In genomic region chr14:60712289-60712830, GRCm38 (mm10) we compare ENCODE assay signal across 27 mouse cellular contexts. TPM values are rescaled to one million over a fixed set of nuclear protein-coding genes. Genes with fewer than 3 reads are reported as not detected.
DNase-seq lines count a peak whose midpoint lies in the region; ATAC-seq lines count a peak whose summit lies in the region.
"Had no signal": no experiment of that assay in that cellular context is flagged by ENCODE, and none has a peak within 500 bp of the region (broad histone marks: within the 10 kb centered on the region; RNA-seq: fewer than 3 reads in every experiment).

No protein-coding gene starts in this region.

- WGBS in intestine, embryonic 15.5 days = 88% methylated on average over 11 of the region's 11 CpGs
- WGBS in embryonic facial prominence, embryonic 10.5 days = 92% methylated on average over 11 of the region's 11 CpGs
- WGBS in forebrain, embryonic 12.5 days = 90% methylated on average over 11 of the region's 11 CpGs

- no peaks in the 10 kb centered on the region for H3K27me3 ChIP-seq in intestine, embryonic 15.5 days (replicated peaks)
- no peaks in the 10 kb centered on the region for H3K27me3 ChIP-seq in embryonic facial prominence, embryonic 10.5 days (replicated peaks; ENCODE audit: low read depth, poor library complexity, severe bottlenecking)
- no peaks in the 10 kb centered on the region for H3K27me3 ChIP-seq in forebrain, embryonic 12.5 days
- H3K27me3 ChIP-seq: embryonic facial prominence, embryonic 12.5 days; forebrain, embryonic 15.5 days; heart, embryonic 13.5 days; limb, embryonic 15.5 days; liver, embryonic 13.5 days; neural tube, embryonic 12.5 days had no signal

- H3K9me3 ChIP-seq in intestine, embryonic 15.5 days = no peaks in the 10 kb centered on the region
- H3K9me3 ChIP-seq in embryonic facial prominence, embryonic 10.5 days = no peaks in the 10 kb centered on the region
- no peaks in the 10 kb centered on the region for H3K9me3 ChIP-seq in forebrain, embryonic 12.5 days
- H3K9me3 ChIP-seq: embryonic facial prominence, embryonic 12.5 days; forebrain, embryonic 15.5 days; heart, embryonic 13.5 days; limb, embryonic 10.5 days; limb, embryonic 15.5 days; liver, embryonic 13.5 days; neural tube, embryonic 12.5 days had no signal

- no peak overlapping the region for H3K4me3 ChIP-seq in intestine, embryonic 15.5 days (replicated peaks)
- H3K4me3 ChIP-seq in embryonic facial prominence, embryonic 10.5 days = no peak overlapping the region
- no peak overlapping the region for H3K4me3 ChIP-seq in forebrain, embryonic 12.5 days (replicated peaks)
- H3K4me3 ChIP-seq: embryonic facial prominence, embryonic 12.5 days; forebrain, embryonic 15.5 days; heart, adult 2 months; heart, embryonic 13.5 days; left cerebral cortex, adult 2 months; limb, embryonic 10.5 days; limb, embryonic 15.5 days; liver, embryonic 13.5 days; neural tube, embryonic 12.5 days had no signal

- peak; percentile 46 for DNase-seq in 416B (ENCODE audit: low read depth)
- DNase-seq in CD4-positive, CD25-positive, alpha-beta regulatory T cell, adult 2 months (ENCODE audit: low read depth, low spot score) = peak; percentile 59
- DNase-seq in monocyte, adult 2 months (ENCODE audit: low read depth in 1 of 2, low spot score in 2 of 2) = peak; percentile 22 to 24
- DNase-seq in layer of hippocampus, adult 11-12 months (ENCODE audit: low spot score) = no peak
- no peak for DNase-seq in embryonic facial prominence, embryonic 10.5 days (ENCODE audit: low spot score)
- DNase-seq: adrenal gland, adult 8-10 months; cerebellum, adult 8-10 months; cerebellum, postnatal 36 days; gastrocnemius, postnatal 36 days; heart, adult 2 months; kidney, postnatal 14 days; liver, embryonic 13.5 days; right cerebral cortex, postnatal 4 days had no signal

- H3K36me3 ChIP-seq in intestine, embryonic 15.5 days = 0 out of 2 replicates have a peak, but pooled peaks cover 3% of the 10 kb centered on the region
- H3K36me3 ChIP-seq in embryonic facial prominence, embryonic 10.5 days (replicated peaks) = peaks cover 65% of the 10 kb centered on the region
- peaks cover 82% of the 10 kb centered on the region for H3K36me3 ChIP-seq in forebrain, embryonic 12.5 days (replicated peaks)
- H3K36me3 ChIP-seq: embryonic facial prominence, embryonic 12.5 days; forebrain, embryonic 15.5 days; heart, embryonic 13.5 days had no signal

- H3K27ac ChIP-seq in intestine, embryonic 15.5 days = no peak overlapping the region
- H3K27ac ChIP-seq in embryonic facial prominence, embryonic 10.5 days (replicated peaks) = no peak overlapping the region
- no peak overlapping the region for H3K27ac ChIP-seq in forebrain, embryonic 12.5 days
- H3K27ac ChIP-seq: embryonic facial prominence, embryonic 12.5 days; forebrain, embryonic 15.5 days; heart, adult 2 months; heart, embryonic 13.5 days; hindbrain, embryonic 14.5 days; left cerebral cortex, adult 2 months; limb, embryonic 10.5 days; limb, embryonic 15.5 days; liver, embryonic 13.5 days; neural tube, embryonic 12.5 days; stomach, postnatal 0 days had no signal

- no peak overlapping the region for H3K4me2 ChIP-seq in intestine, embryonic 15.5 days (replicated peaks)
- no peak overlapping the region for H3K4me2 ChIP-seq in forebrain, embryonic 12.5 days
- H3K4me2 ChIP-seq: embryonic facial prominence, embryonic 12.5 days; forebrain, embryonic 15.5 days; heart, embryonic 13.5 days; hindbrain, embryonic 14.5 days; limb, embryonic 15.5 days; liver, embryonic 13.5 days; neural tube, embryonic 12.5 days had no signal

- H3K9ac ChIP-seq in intestine, embryonic 15.5 days = no peak overlapping the region
- H3K9ac ChIP-seq in forebrain, embryonic 12.5 days = no peak overlapping the region
- H3K9ac ChIP-seq: embryonic facial prominence, embryonic 12.5 days; forebrain, embryonic 15.5 days; heart, embryonic 13.5 days; hindbrain, embryonic 14.5 days; limb, embryonic 15.5 days; liver, embryonic 13.5 days; neural tube, embryonic 12.5 days had no signal

- ATAC-seq in activated CD4-positive, CD25-positive, alpha-beta regulatory T cell, adult 4 months = peak; percentile 22
- no peak for ATAC-seq in intestine, embryonic 15.5 days
- ATAC-seq in forebrain, embryonic 12.5 days (ENCODE audit: low FRiP score) = no peak
- ATAC-seq: forebrain, embryonic 15.5 days; lung, postnatal 0 days had no signal

- peaks cover 7% of the 10 kb centered on the region for H3K4me1 ChIP-seq in intestine, embryonic 15.5 days (replicated peaks)
- peaks cover 17% of the 10 kb centered on the region for H3K4me1 ChIP-seq in embryonic facial prominence, embryonic 10.5 days
- H3K4me1 ChIP-seq in forebrain, embryonic 12.5 days = no peaks in the 10 kb centered on the region
- H3K4me1 ChIP-seq: forebrain, embryonic 15.5 days; neural tube, embryonic 12.5 days had no signal

RNA-seq across cellular contexts. Expression of gene C1qtnf9, which starts 55.6 kb away (rescaled TPM):
- polyA plus RNA-seq in activated CD4-positive, CD25-positive, alpha-beta regulatory T cell, adult 4 months (2017; shearing (Covaris generic)) = not detected
- polyA plus RNA-seq in intestine, embryonic 15.5 days (2015; fragmentation: Nextera tagmentation; extraction: Ambion mirVana) = 1.3 and 2.0 TPM in 2 replicates
- polyA plus RNA-seq in embryonic facial prominence, embryonic 10.5 days (2016; fragmentation: Nextera tagmentation; extraction: Ambion mirVana) = 0.15 and 0.18 TPM in 2 replicates
- 0.23 and 0.37 TPM in 2 replicates for polyA plus RNA-seq in forebrain, embryonic 12.5 days (2016; fragmentation: Nextera tagmentation; extraction: Ambion mirVana)
- polyA plus RNA-seq: hindbrain, embryonic 14.5 days; kidney, embryonic 14.5 days had no signal

Comparison
In these comparisons a context has a peak if more than half of its experiments do, and no peak if none do; other contexts are left out.
1. DNase-seq: peak in 416B (single experiment), CD4-positive, CD25-positive, alpha-beta regulatory T cell, adult 2 months (single experiment) and monocyte, adult 2 months (2 of 2); none in layer of hippocampus, adult 11-12 months (single experiment) and embryonic facial prominence, embryonic 10.5 days (single experiment).